Mouse (Mus musculus) small intestine, adult 2 months (tissue): ENCODE measurements around the gene Cd164l2.

ENCODE experiments used
- CTCF ChIP-seq: fragments of 200-500 bp; IDR thresholded peaks from 2 replicates; pipeline ENCODE4 v1.5.1; 2012; ENCODE audit warnings: low read depth, mild to moderate bottlenecking, control low read depth, inconsistent platforms, low read length, moderate library complexity, mixed read lengths; ENCODE audit not compliant: insufficient replicate concordance, insufficient read length; ENCODE audit errors: extremely low read depth
- POLR2A ChIP-seq: fragments of 200-500 bp; IDR thresholded peaks from 2 replicates; pipeline ENCODE4 v1.6.1; 2012; ENCODE audit warnings: low read depth, mild to moderate bottlenecking, control low read depth, inconsistent platforms, low read length, moderate library complexity

- TF ChIP-seq CTCF (no peak), POLR2A (no peak)
Measured at GRCm38 (mm10) chr4:133196136-133196535, 15.8 kb upstream of the Cd164l2 start.
